Mouse (Mus musculus): ENCODE results near the gene Tomm40. TPM values are rescaled to one million over a fixed set of nuclear protein-coding genes. Genes with fewer than 3 reads are reported as not detected.

Tomm40 gene
- polyA plus RNA-seq, 1 experiment = 46.0 TPM

GRCm38 (mm10) chr7:19668947-19669721 lies 46.1 kb downstream of the Tomm40 start:
- TF ChIP-seq POLR2A (IDR thresholded peaks at IDR 0.05; ENCODE audit: borderline replicate concordance, extremely low read depth, low read depth, low read length) (no peak), CTCF (IDR thresholded peaks at IDR 0.05; ENCODE audit: insufficient read depth, low read length) (peak; percentile 88)
- no peak overlapping the region for H3K4me3 ChIP-seq (replicated peaks; ENCODE audit: extremely low read depth, low read depth, low read length)
- WGBS = 4% methylated on average over 10 of the region's 10 CpGs

GRCm38 (mm10) chr7:19667434-19667833 lies 47.8 kb downstream of the Tomm40 start:
- no peak for DNase-seq
- 64% methylated on average over 2 of the region's 2 CpGs for WGBS
- Histone ChIP-seq H3K4me1 (ENCODE audit: control insufficient read depth, insufficient read depth, low read length) (peaks cover 14% of the 10 kb centered on the region), H3K4me3 (replicated peaks; ENCODE audit: extremely low read depth, low read depth, low read length) (no peak overlapping the region)
- no peak for TF ChIP-seq CTCF (IDR thresholded peaks at IDR 0.05; ENCODE audit: insufficient read depth, low read length)
- no peak for TF ChIP-seq POLR2A (IDR thresholded peaks at IDR 0.05; ENCODE audit: borderline replicate concordance, extremely low read depth, low read depth, low read length)

More at GRCm38 (mm10) chr7:19668947-19669721, 46.1 kb downstream of the Tomm40 start:
- H3K4me1 ChIP-seq (ENCODE audit: control insufficient read depth, insufficient read depth, low read length) = peaks cover 7% of the 10 kb centered on the region
- DNase-seq = peak; percentile 86

DNA sequence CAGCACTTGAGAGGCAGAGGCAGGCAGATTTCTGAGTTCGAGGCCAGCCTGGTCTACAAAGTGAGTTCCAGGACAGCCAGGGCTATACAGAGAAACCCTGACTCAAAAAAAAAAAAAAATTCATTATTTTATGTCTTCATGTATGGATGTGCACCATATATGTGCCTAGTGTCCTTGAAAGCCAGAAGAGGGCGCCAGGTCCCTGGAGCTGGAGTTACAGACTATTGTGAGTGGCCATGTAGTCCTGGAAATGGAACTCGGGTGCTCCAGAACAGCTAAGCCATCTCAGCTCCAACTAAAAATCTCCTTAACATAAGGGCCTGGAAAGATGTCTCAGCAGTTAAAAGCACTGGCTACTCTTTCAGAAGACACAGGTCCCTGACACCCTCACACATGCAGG lies 48.5 kb downstream of the Tomm40 start:
- no peak for DNase-seq
- 62% methylated on average over 3 of the region's 3 CpGs for WGBS
- TF ChIP-seq CTCF (IDR thresholded peaks at IDR 0.05; ENCODE audit: insufficient read depth, low read length) (no peak), POLR2A (IDR thresholded peaks at IDR 0.05; ENCODE audit: borderline replicate concordance, extremely low read depth, low read depth, low read length) (no peak)
- peaks cover 14% of the 10 kb centered on the region for H3K4me1 ChIP-seq (ENCODE audit: control insufficient read depth, insufficient read depth, low read length)
- no peak overlapping the region for H3K4me3 ChIP-seq (replicated peaks; ENCODE audit: extremely low read depth, low read depth, low read length)

DNA sequence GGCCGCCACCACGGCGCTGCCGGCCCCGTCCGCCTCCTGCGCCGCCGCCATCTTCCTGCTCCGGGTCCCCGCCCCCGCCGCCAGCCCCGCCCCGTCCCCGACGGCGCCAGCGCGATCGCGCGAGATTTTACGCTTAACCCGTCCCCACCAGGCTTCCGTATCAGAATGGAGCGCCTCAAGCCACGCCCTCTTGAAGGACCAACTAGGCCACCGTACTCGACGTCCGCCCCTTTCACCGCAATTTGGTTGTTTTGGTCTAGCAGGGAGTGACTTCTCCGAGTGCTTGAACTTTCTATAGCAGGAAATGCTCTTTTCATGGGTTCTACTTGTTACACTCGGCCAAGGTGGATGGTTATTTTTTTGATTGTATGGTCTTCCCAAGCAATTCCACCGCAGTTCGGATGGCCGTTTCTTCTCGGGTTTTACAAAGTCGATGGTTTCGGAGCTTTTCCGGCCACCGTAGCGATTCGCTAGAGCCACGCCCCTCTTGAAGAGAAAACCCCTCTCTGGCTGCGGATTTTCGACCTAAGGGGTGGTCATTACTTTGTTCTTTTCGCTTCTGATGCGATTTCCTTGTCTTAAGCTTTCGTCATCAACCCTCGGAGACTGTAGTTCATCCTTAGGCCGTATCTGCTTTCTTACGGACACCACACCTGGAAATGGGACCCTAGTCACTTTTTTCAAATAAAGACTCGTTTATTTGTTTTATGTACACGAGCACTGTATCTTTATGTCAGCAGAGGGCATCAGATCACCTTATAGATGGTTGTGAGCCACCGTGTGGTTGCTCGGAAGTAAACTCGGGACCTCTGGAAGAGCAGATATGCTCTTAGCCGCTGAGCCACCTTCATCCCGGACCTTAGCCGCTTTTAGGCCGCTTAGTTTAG lies 50.0 kb downstream of the Tomm40 start, which contains the start of gene Clptm1:
TSS of gene Clptm1 (minus strand) at position 79 of the 887 bp plus-strand sequence.
- under 1% methylated on average over 62 of the region's 63 CpGs for WGBS

GRCm38 (mm10) chr7:19664455-19664954 lies 50.7 kb downstream of the Tomm40 start:
- H3K4me1 ChIP-seq (ENCODE audit: control insufficient read depth, insufficient read depth, low read length) = peaks cover 14% of the 10 kb centered on the region
- H3K4me3 ChIP-seq (replicated peaks; ENCODE audit: extremely low read depth, low read depth, low read length) = peak overlapping the region; percentile 75
- DNase-seq = no peak
- TF ChIP-seq CTCF (IDR thresholded peaks at IDR 0.05; ENCODE audit: insufficient read depth, low read length) = no peak
- no peak for TF ChIP-seq POLR2A (IDR thresholded peaks at IDR 0.05; ENCODE audit: borderline replicate concordance, extremely low read depth, low read depth, low read length)
- under 1% methylated on average over 37 of the region's 37 CpGs for WGBS

More for the DNA sequence above, 50.0 kb downstream of the Tomm40 start, which contains the start of gene Clptm1:
- DNase-seq = peak; percentile 97
- peak within 1 kb of the TSS; percentile 78 for H3K4me3 ChIP-seq (replicated peaks; ENCODE audit: extremely low read depth, low read depth, low read length)
- TF ChIP-seq CTCF (IDR thresholded peaks at IDR 0.05; ENCODE audit: insufficient read depth, low read length) (no peak), POLR2A (IDR thresholded peaks at IDR 0.05; ENCODE audit: borderline replicate concordance, extremely low read depth, low read depth, low read length) (peak; percentile 72; the same call in 1 of the 2 replicates)
- H3K4me1 ChIP-seq (ENCODE audit: control insufficient read depth, insufficient read depth, low read length) = peaks cover 14% of the 10 kb centered on the region

GRCm38 (mm10) chr7:19663940-19664339 lies 51.3 kb downstream of the Tomm40 start:
- peaks cover 10% of the 10 kb centered on the region for H3K4me1 ChIP-seq (ENCODE audit: control insufficient read depth, insufficient read depth, low read length)
- DNase-seq = no peak
- 12% methylated on average over 8 of the region's 8 CpGs for WGBS
- no peak for TF ChIP-seq POLR2A (IDR thresholded peaks at IDR 0.05; ENCODE audit: borderline replicate concordance, extremely low read depth, low read depth, low read length)
- no peak for TF ChIP-seq CTCF (IDR thresholded peaks at IDR 0.05; ENCODE audit: insufficient read depth, low read length)
- peak overlapping the region; percentile 75 for H3K4me3 ChIP-seq (replicated peaks; ENCODE audit: extremely low read depth, low read depth, low read length)

DNA sequence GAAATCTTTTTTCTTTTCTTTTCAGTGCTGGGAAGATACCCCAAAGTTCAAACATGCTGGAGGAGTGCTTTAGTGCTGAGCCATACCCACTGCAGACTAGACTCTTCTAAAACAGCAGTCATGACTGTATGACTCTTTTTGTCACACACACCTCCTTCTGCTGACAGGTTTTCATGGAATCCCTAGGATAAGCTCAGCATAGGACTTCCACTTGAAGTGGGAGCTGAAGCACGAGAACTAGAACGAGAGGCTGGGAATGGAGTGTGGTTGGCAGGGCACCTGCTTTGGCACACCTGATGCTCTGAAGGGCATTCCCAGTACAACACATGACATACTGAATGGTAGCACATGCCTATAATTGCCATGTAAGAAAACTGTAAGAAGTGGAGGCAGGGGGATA lies 62.6 kb downstream of the Tomm40 start:
- Histone ChIP-seq H3K4me1 (ENCODE audit: control insufficient read depth, insufficient read depth, low read length) (0 out of 2 replicates have a peak, but pooled peaks cover 2% of the 10 kb centered on the region), H3K4me3 (replicated peaks; ENCODE audit: extremely low read depth, low read depth, low read length) (no peak overlapping the region)
- 88% methylated on average over 2 of the region's 2 CpGs for WGBS
- TF ChIP-seq CTCF (IDR thresholded peaks at IDR 0.05; ENCODE audit: insufficient read depth, low read length) = no peak
- no peak for TF ChIP-seq POLR2A (IDR thresholded peaks at IDR 0.05; ENCODE audit: borderline replicate concordance, extremely low read depth, low read depth, low read length)
- DNase-seq = no peak

Other genes starting within 250 kb of the Tomm40 start
- gene Bloc1s3, start 207.1 kb downstream of the Tomm40 start, polyA plus RNA-seq (2012; rRNA removed) = 12.2 and 12.9 TPM in 2 replicates
- 63.1 and 93.4 TPM in 2 replicates for gene Trappc6a, start 207.0 kb downstream of the Tomm40 start, polyA plus RNA-seq (2012; rRNA removed)
- gene Nkpd1, start 197.6 kb downstream of the Tomm40 start, polyA plus RNA-seq (2012; rRNA removed) = 0.62 and 17.3 TPM in 2 replicates
- 113 and 121 TPM in 2 replicates for gene Ppp1r37, start 152.4 kb downstream of the Tomm40 start, polyA plus RNA-seq (2012; rRNA removed)
- 4.3 and 5.0 TPM in 2 replicates for gene Zfp296, start 138.2 kb downstream of the Tomm40 start, polyA plus RNA-seq (2012; rRNA removed)
- gene Gemin7, start 137.8 kb downstream of the Tomm40 start, polyA plus RNA-seq (2012; rRNA removed) = 99.2 and 132 TPM in 2 replicates
- 96.1 and 134 TPM in 2 replicates for gene Clasrp, start 111.0 kb downstream of the Tomm40 start, polyA plus RNA-seq (2012; rRNA removed)
- gene Relb, start 86.0 kb downstream of the Tomm40 start, polyA plus RNA-seq (2012; rRNA removed) = 32.5 and 34.9 TPM in 2 replicates
- 96.8 and 143 TPM in 2 replicates for gene Clptm1, start 50.4 kb downstream of the Tomm40 start, polyA plus RNA-seq (2012; rRNA removed)
- 1.9 and 5.1 TPM in 2 replicates for gene Apoc2, start 37.5 kb downstream of the Tomm40 start, polyA plus RNA-seq (2012; rRNA removed)
- gene Gm44805, start 34.0 kb downstream of the Tomm40 start, polyA plus RNA-seq (2012; rRNA removed) = not detected in 2 replicates
- 1.1 and 1.4 TPM in 2 replicates for gene Apoc4, start 34.0 kb downstream of the Tomm40 start, polyA plus RNA-seq (2012; rRNA removed)
- gene Apoc1, start 22.8 kb downstream of the Tomm40 start, polyA plus RNA-seq (2012; rRNA removed) = 25.9 and 29.2 TPM in 2 replicates
- gene Apoe, start 16.2 kb downstream of the Tomm40 start, polyA plus RNA-seq (2012; rRNA removed) = 815 and 1,134 TPM in 2 replicates
- gene Nectin2, start 35.0 kb upstream of the Tomm40 start, polyA plus RNA-seq (2012; rRNA removed) = 70.9 and 74.7 TPM in 2 replicates
- 769 and 829 TPM in 2 replicates for gene Bcam, start 55.6 kb upstream of the Tomm40 start, polyA plus RNA-seq (2012; rRNA removed)
- gene Cblc, start 81.4 kb upstream of the Tomm40 start, polyA plus RNA-seq (2012; rRNA removed) = 16.1 and 21.9 TPM in 2 replicates
- 38.7 and 71.2 TPM in 2 replicates for gene Bcl3, start 107.3 kb upstream of the Tomm40 start, polyA plus RNA-seq (2012; rRNA removed)
- gene Gm19345, start 136.6 kb upstream of the Tomm40 start, polyA plus RNA-seq (2012; rRNA removed) = 0.52 TPM in 1 of 2 replicates, not detected in the other
- gene Ceacam16, start 145.9 kb upstream of the Tomm40 start, polyA plus RNA-seq (2012; rRNA removed) = 0.90 and 2.5 TPM in 2 replicates
- 2.0 TPM in 1 of 2 replicates, not detected in the other for gene Ceacam19, start 172.5 kb upstream of the Tomm40 start, polyA plus RNA-seq (2012; rRNA removed)
- gene Pvr, start 205.7 kb upstream of the Tomm40 start, polyA plus RNA-seq (2012; rRNA removed) = 23.7 and 24.7 TPM in 2 replicates
- gene Igsf23, start 235.3 kb upstream of the Tomm40 start, polyA plus RNA-seq (2012; rRNA removed) = 1.2 and 1.9 TPM in 2 replicates
- 0.06 and 0.33 TPM in 2 replicates for gene Ceacam20, start 250.0 kb upstream of the Tomm40 start, polyA plus RNA-seq (2012; rRNA removed)

Data from lung, adult 2 months (tissue).